Mouse (Mus musculus): ENCODE data around the gene Gm5475.

DNA sequence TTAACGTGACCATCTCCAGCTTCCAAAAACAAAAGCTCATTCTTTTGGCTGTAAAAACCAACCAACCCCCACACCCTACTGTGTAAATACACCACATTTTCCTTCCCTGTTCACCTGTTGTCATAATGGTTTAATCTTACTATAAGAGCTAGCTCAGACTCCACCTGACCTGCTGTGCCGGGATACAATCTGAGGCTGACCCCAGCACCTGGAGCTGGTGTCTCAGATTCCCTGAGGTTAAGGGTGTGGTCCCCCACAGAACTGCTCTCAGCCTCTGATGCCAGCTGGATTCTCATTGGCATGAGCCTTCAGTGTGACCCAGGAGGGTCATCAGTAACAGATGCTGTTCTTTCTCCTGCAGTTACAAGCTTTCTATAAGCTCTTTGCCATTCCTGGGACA is 41.8 kb upstream of the Gm5475 start:
- no peak for TF ChIP-seq USF1 (IDR thresholded peaks at IDR 0.05; ENCODE audit: low read depth)
- TF ChIP-seq MYOG (IDR thresholded peaks at IDR 0.05; ENCODE audit: control insufficient read depth, extremely low read depth, insufficient read length) = no peak

Data from C2C12 (cell line).